Mouse (Mus musculus) C2C12 (cell line): ENCODE results near the gene Cdk17.

ENCODE experiments used
- CEBPB ChIP-seq: IDR thresholded peaks from one replicate; pipeline ENCODE4 v1.6.1; 2011; ENCODE audit warnings: low read depth, mild to moderate bottlenecking, control low read depth, moderate library complexity
- CTCF ChIP-seq: IDR thresholded peaks from one replicate; pipeline ENCODE4 v1.5.1; 2011; ENCODE audit not compliant: control insufficient read depth, insufficient read depth, insufficient read length
- MAX ChIP-seq: IDR thresholded peaks from one replicate; pipeline ENCODE4 v1.6.1; 2011; ENCODE audit warnings: mild to moderate bottlenecking, control low read depth
- MYOG ChIP-seq: IDR thresholded peaks from one replicate; pipeline ENCODE4 v1.6.1; 2011; ENCODE audit not compliant: control insufficient read depth, insufficient read length; ENCODE audit errors: extremely low read depth
- USF1 ChIP-seq: IDR thresholded peaks from one replicate; pipeline ENCODE4 v1.6.1; 2011; ENCODE audit warnings: low read depth, mild to moderate bottlenecking, control low read depth, moderate library complexity

DNA sequence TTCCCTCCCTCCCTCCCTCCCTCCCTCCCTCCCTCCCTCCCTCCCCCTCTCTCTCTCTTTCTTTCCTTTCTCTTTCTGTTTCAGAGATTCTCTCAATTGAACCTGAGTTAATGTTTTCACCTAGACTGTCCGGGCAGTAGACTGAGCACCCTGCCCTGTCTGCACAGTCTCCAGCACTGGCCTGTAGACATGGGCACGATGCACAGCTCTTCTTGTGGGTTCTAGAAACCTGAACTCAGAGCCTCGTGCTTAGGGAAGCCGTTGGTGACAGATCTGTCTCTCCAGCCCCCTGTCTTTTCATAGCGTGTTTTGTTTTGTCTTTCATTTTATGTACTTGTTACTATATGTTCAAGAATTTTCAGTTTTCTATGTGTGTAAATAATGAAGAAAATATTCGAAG lies 6.6 kb downstream of the Cdk17 start:
- TF ChIP-seq USF1 (no peak), CTCF (no peak), MAX (no peak), CEBPB (no peak), MYOG (no peak)
